Mouse (Mus musculus) hindbrain, postnatal 0 days (tissue): ENCODE results near the gene Sdhaf2. TPM values are rescaled to one million over a fixed set of nuclear protein-coding genes. Genes with fewer than 3 reads are reported as not detected.

Experiments
- ATAC-seq: fragments of 200-750 bp; cut with Nextera tagmentation; 2 replicates; pipeline ENCODE4 v1.8.0; 2017; ENCODE audit warnings: mild to moderate bottlenecking, moderate TSS enrichment, moderate library complexity
- DNase-seq: peaks from one replicate; pipeline ENCODE4 v3.0.0-alpha.2; 2015; ENCODE audit warnings: low spot score
- H3K27ac ChIP-seq: fragments of 300-500 bp; sonication (generic); 2 replicates; pipeline ENCODE4 v1.5.1; 2014; ENCODE audit warnings: mild to moderate bottlenecking
- H3K27me3 ChIP-seq: fragments of 300-500 bp; sonication (generic); 2 replicates; pipeline ENCODE4 v1.6.1; 2014; ENCODE audit warnings: low read length, mixed read lengths; ENCODE audit not compliant: insufficient read depth
- H3K36me3 ChIP-seq: fragments of 300-500 bp; sonication (generic); 2 replicates; pipeline ENCODE4 v1.6.1; 2014; ENCODE audit warnings: low read length, mixed read lengths; ENCODE audit not compliant: insufficient read depth
- H3K4me1 ChIP-seq: fragments of 300-500 bp; sonication (generic); 2 replicates; pipeline ENCODE4 v1.6.1; 2014; ENCODE audit warnings: antibody characterized with exemption, low read length, mixed read lengths; ENCODE audit not compliant: insufficient read depth
- H3K4me2 ChIP-seq: fragments of 300-500 bp; sonication (generic); 2 replicates; pipeline ENCODE4 v1.6.1; 2014; ENCODE audit warnings: low read depth, mild to moderate bottlenecking, low read length, moderate library complexity, mixed read lengths
- H3K4me3 ChIP-seq: fragments of 300-500 bp; sonication (generic); 2 replicates; pipeline ENCODE4 v1.5.1; 2014; ENCODE audit warnings: low read length
- H3K9ac ChIP-seq: fragments of 300-500 bp; sonication (generic); replicated peaks from 2 replicates; pipeline ENCODE4 v1.6.1; 2014; ENCODE audit warnings: mild to moderate bottlenecking, low read length, moderate library complexity, mixed read lengths
- H3K9me3 ChIP-seq: fragments of 300-500 bp; sonication (generic); 2 replicates; pipeline ENCODE4 v1.6.1; 2016; ENCODE audit warnings: low read length, mixed read lengths
- CTCF ChIP-seq: IDR thresholded peaks from 2 replicates; pipeline ENCODE4 v1.5.1; 2016; ENCODE audit warnings: antibody characterized with exemption, control low read depth, low read depth
- WGBS: fragments of 180-500 bp; shearing (Covaris S2); extraction: QIAGEN DNeasy Blood & Tissue Kit; methylation state at CpG from one replicate; pipeline ENCODE4 v1.1.7; 2014; 5-methylcytosine and 5-hydroxymethylcytosine counted together
- polyA plus RNA-seq: library from polyadenylated mRNA; unstranded; fragments of >200 nt; fragmentation: Nextera tagmentation; extraction: Ambion mirVana; gene quantifications from 2 replicates; pipeline ENCODE4 v1.2.1, GENCODE M21; 2015
- total RNA-seq: library from RNA; depleted of rRNA; stranded (reverse); fragments of >200 nt; gene quantifications from 2 replicates; pipeline ENCODE4 v1.2.3, GENCODE M21; 2014

The Sdhaf2 gene
- total and polyA plus RNA-seq, 2 experiments from 2014 or later = 47.7 to 64.2 TPM

DNA sequence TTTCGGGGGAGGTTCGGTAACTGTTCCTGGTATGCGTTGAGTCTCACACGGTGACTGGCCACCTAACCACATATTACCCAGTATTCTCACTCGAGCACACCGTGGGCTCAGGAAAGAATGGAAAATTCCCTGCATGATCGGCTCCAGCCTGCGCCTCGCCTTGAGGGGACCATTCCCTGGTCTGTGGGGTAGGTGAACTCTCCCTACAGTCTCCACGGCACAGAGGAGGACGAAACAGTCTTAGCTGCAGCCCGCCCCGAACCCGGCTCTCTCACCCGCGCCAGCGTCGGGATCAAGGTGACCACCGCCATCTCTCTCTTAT is 1.2 kb downstream of the Sdhaf2 start:
- 0% methylated on average over 19 of the region's 19 CpGs for WGBS
- no peak for ATAC-seq
- Histone ChIP-seq H3K4me1 (peaks cover 15% of the 10 kb centered on the region; the same call in 1 of the 2 replicates), H3K9ac (peak overlapping the region; percentile 99), H3K4me2 (peak overlapping the region; percentile 68), H3K27me3 (no peaks in the 10 kb centered on the region), H3K27ac (peak overlapping the region; percentile 99), H3K36me3 (0 out of 2 replicates have a peak, but pooled peaks cover 7% of the 10 kb centered on the region), H3K4me3 (peak overlapping the region; percentile 93), H3K9me3 (no peaks in the 10 kb centered on the region)
- TF ChIP-seq CTCF = no peak
- no peak for DNase-seq

DNA sequence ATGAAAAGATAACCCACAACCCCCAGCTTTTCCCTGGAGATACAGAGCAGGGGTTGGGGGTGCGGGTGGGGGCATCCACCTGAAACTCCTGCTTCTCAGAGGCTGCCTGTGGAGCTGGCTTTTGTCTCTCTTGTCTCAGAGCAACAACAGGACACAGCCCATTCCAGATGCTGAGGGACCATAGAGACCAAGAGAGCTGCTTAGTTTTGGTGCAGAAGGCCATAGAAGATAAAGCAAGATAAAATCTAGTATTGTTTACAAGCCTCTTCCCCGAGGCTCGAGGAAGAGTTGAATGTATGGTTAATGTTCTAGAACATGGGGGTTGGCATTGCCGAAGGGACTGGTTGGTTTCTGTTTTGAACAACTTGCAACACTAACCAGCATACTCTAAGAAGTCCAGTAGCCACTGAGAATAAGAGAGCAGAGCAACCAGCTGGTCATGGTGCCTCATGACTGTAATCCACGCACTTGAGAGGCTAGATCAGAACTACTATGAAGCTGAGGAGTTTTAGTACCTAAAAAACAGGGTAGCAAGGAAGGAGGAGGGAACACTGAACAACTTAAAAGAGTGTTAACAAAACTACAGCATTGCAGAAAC is 2.4 kb downstream of the Sdhaf2 start:
- H3K9me3 ChIP-seq = no peaks in the 10 kb centered on the region
- H3K27ac ChIP-seq = no peak overlapping the region
- H3K4me1 ChIP-seq = peaks cover 15% of the 10 kb centered on the region; the same call in 1 of the 2 replicates
- no peak for ATAC-seq
- 88% methylated on average over 5 of the region's 5 CpGs for WGBS
- H3K9ac ChIP-seq = no peak overlapping the region
- H3K4me3 ChIP-seq = no peak overlapping the region
- TF ChIP-seq CTCF = no peak
- H3K36me3 ChIP-seq = 0 out of 2 replicates have a peak, but pooled peaks cover 7% of the 10 kb centered on the region
- no peaks in the 10 kb centered on the region for H3K27me3 ChIP-seq
- no peak for DNase-seq
- H3K4me2 ChIP-seq = peak overlapping the region; percentile 68

DNA sequence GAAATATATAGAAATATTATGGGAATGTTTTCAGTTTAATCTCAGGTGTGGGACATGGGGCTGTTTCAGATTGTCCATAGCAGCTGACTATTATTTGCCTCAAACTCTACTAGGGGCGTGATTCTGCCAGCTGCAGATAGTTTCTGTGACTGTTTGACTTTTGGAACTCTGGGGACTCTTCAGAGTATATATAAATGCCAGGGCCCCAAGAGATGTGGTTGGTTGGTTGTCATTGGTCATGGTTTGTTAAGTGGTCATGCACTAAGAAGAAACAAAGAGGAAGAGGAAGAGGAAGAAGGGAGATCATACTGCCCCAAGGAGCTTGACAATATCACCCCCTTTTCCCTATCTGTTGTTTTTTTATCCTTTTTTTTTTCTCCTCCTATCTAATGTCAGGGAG is 4.0 kb downstream of the Sdhaf2 start:
- peaks cover 10% of the 10 kb centered on the region; the same call in 1 of the 2 replicates for H3K4me1 ChIP-seq
- no peaks in the 10 kb centered on the region for H3K9me3 ChIP-seq
- no peak for ATAC-seq
- 84% methylated on average over 1 of the region's 1 CpGs for WGBS
- peaks cover 3% of the 10 kb centered on the region; the same call in 1 of the 2 replicates for H3K36me3 ChIP-seq
- H3K9ac ChIP-seq = no peak overlapping the region
- H3K4me3 ChIP-seq = no peak overlapping the region
- H3K27me3 ChIP-seq = no peaks in the 10 kb centered on the region
- no peak overlapping the region for H3K4me2 ChIP-seq
- DNase-seq = no peak
- H3K27ac ChIP-seq = no peak overlapping the region
- TF ChIP-seq CTCF = no peak

GRCm38 (mm10) chr19:10520355-10520754 is 5.6 kb downstream of the Sdhaf2 start:
- Histone ChIP-seq H3K9ac (no peak overlapping the region), H3K9me3 (no peaks in the 10 kb centered on the region), H3K4me2 (no peak overlapping the region), H3K27ac (no peak overlapping the region), H3K27me3 (no peaks in the 10 kb centered on the region), H3K36me3 (peaks cover 18% of the 10 kb centered on the region; the same call in 1 of the 2 replicates), H3K4me3 (no peak overlapping the region), H3K4me1 (peaks cover 3% of the 10 kb centered on the region; the same call in 1 of the 2 replicates)
- TF ChIP-seq CTCF = peak; percentile 66
- 25% methylated on average over 1 of the region's 1 CpGs for WGBS
- no peak for ATAC-seq
- peak; percentile 56 for DNase-seq

GRCm38 (mm10) chr19:10510759-10511330 is 15.1 kb downstream of the Sdhaf2 start:
- H3K36me3 ChIP-seq = peaks cover 18% of the 10 kb centered on the region
- no peaks in the 10 kb centered on the region for H3K27me3 ChIP-seq
- no peak overlapping the region for H3K9ac ChIP-seq
- no peak for TF ChIP-seq CTCF
- no peak overlapping the region for H3K4me2 ChIP-seq
- no peaks in the 10 kb centered on the region for H3K4me1 ChIP-seq
- no peak overlapping the region for H3K4me3 ChIP-seq
- H3K27ac ChIP-seq = no peak overlapping the region
- DNase-seq (no peak), ATAC-seq (no peak)
- no peaks in the 10 kb centered on the region for H3K9me3 ChIP-seq
- WGBS = 80% methylated on average over 6 of the region's 6 CpGs

GRCm38 (mm10) chr19:10502571-10502970 is 23.4 kb downstream of the Sdhaf2 start:
- DNase-seq (peak; percentile 76), ATAC-seq (peak; percentile 81)
- H3K4me3 ChIP-seq = no peak overlapping the region
- no peaks in the 10 kb centered on the region for H3K27me3 ChIP-seq
- no peak overlapping the region for H3K27ac ChIP-seq
- no peaks in the 10 kb centered on the region for H3K4me1 ChIP-seq
- no peak overlapping the region for H3K9ac ChIP-seq
- TF ChIP-seq CTCF = peak; percentile 94
- peaks cover 22% of the 10 kb centered on the region for H3K36me3 ChIP-seq
- H3K9me3 ChIP-seq = no peaks in the 10 kb centered on the region
- H3K4me2 ChIP-seq = no peak overlapping the region
- 6% methylated on average over 4 of the region's 4 CpGs for WGBS

DNA sequence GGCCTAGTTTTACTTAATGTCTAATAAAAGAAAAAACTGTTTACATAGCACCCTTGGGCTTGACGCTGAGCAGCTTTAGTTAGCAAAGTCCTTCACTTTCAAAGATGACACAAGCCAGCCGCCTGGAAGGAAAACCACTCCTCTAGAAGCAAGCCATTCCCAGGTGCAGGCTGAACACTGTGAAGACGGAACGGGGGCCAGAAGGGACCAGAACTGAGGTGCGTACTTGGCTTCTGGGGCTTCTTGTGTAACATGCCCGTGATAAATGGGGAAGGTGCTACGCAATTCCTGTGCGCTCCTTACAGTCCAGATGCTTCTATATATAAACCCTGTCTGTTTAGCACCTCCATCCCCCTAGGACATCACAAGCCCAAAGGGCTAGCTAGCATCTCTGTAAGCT is 25.4 kb downstream of the Sdhaf2 start:
- DNase-seq (no peak), ATAC-seq (no peak)
- Histone ChIP-seq H3K4me3 (no peak overlapping the region), H3K27me3 (no peaks in the 10 kb centered on the region), H3K9me3 (no peaks in the 10 kb centered on the region), H3K4me2 (no peak overlapping the region), H3K4me1 (no peaks in the 10 kb centered on the region), H3K27ac (no peak overlapping the region), H3K36me3 (peaks cover 15% of the 10 kb centered on the region), H3K9ac (no peak overlapping the region)
- WGBS = 82% methylated on average over 8 of the region's 8 CpGs
- no peak for TF ChIP-seq CTCF
